8 mouse cellular contexts compared by ENCODE assay signal in the genomic region with DNA sequence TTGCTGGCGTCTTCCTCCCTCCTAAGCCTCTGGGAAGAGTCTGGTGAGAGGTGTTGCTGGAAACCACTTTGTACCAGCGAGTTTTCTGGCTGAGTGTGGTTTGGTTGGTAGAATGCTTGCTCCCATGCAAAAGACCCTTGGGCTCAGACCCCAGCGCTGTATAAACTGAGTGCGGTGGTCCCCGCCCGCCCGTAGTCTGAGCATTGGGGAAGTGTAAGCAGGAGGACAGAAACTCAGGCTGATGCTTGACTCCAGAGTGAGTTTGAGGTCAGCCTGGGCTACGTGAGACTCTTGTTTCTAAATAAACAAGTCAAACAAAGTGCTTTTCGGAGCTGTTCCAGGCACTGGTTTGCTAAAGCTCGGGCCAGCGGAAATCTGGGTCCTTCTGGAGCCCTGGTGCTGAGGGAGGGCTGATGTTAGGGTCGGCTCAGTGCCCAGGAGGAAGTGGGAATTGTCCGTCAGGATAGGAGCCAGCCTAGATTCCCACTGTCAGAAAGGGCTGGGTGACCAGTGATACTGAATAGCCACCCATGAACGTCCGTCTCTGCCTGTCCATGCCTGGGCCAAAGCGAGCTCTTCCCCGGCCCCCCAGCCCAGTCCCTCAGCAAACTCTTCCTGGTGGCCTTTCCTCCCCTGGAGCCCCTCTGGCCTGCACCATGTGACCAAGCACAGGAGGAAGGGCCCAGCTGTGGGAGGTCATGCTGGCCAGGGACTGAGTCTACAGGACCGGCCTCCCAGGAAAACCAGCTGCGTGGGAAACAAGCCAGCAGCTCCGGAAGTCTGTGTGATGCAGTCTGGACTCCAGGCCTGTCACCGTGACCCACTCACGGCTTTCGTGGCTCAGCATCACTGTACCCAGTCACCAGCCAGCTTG.
DNase-seq lines count a peak whose midpoint lies in the region; ATAC-seq and TF ChIP-seq lines count a peak whose summit lies in the region.

No protein-coding gene starts in this region.

- WGBS in embryonic facial prominence, embryonic 13.5 days: 63% methylated on average over 23 of the region's 23 CpGs
- 56% methylated on average over 23 of the region's 23 CpGs for WGBS in heart, embryonic 13.5 days
- 34% methylated on average over 23 of the region's 23 CpGs for WGBS in kidney, embryonic 15.5 days

- H3K9me3 ChIP-seq in embryonic facial prominence, embryonic 13.5 days: no peaks in the 10 kb centered on the region
- H3K9me3 ChIP-seq in heart, embryonic 13.5 days: no peaks in the 10 kb centered on the region
- no peaks in the 10 kb centered on the region for H3K9me3 ChIP-seq in kidney, embryonic 15.5 days (replicated peaks)

- 0 out of 2 replicates have a peak, but pooled peaks cover 3% of the 10 kb centered on the region for H3K36me3 ChIP-seq in embryonic facial prominence, embryonic 13.5 days
- H3K36me3 ChIP-seq in heart, embryonic 13.5 days: no peaks in the 10 kb centered on the region
- H3K36me3 ChIP-seq in kidney, embryonic 15.5 days: no peaks in the 10 kb centered on the region

- H3K27me3 ChIP-seq in embryonic facial prominence, embryonic 13.5 days: no peaks in the 10 kb centered on the region
- H3K27me3 ChIP-seq in heart, embryonic 13.5 days (replicated peaks): no peaks in the 10 kb centered on the region
- no peaks in the 10 kb centered on the region for H3K27me3 ChIP-seq in kidney, embryonic 15.5 days

- peak overlapping the region; percentile 49 for H3K9ac ChIP-seq in embryonic facial prominence, embryonic 13.5 days
- peak overlapping the region; percentile 55 for H3K9ac ChIP-seq in heart, embryonic 13.5 days
- H3K9ac ChIP-seq in kidney, embryonic 15.5 days: no peak overlapping the region

- H3K4me1 ChIP-seq in embryonic facial prominence, embryonic 13.5 days: peaks cover 96% of the 10 kb centered on the region
- H3K4me1 ChIP-seq in heart, embryonic 13.5 days: peaks cover 100% of the 10 kb centered on the region
- H3K4me1 ChIP-seq in kidney, embryonic 15.5 days: peaks cover 100% of the 10 kb centered on the region

- H3K4me3 ChIP-seq in layer of hippocampus, adult 2 months: no peak overlapping the region
- no peak overlapping the region for H3K4me3 ChIP-seq in embryonic facial prominence, embryonic 13.5 days
- H3K4me3 ChIP-seq in heart, embryonic 13.5 days: no peak overlapping the region
- H3K4me3 ChIP-seq in kidney, embryonic 15.5 days (replicated peaks): no peak overlapping the region

- DNase-seq in layer of hippocampus, adult 2 months (ENCODE audit: low spot score in 2 of 2): no peak
- DNase-seq in layer of hippocampus, postnatal 36 days: no peak
- DNase-seq in lung, postnatal 25 days (ENCODE audit: low spot score): peak; percentile 88
- DNase-seq in layer of hippocampus, postnatal 14 days (ENCODE audit: low spot score in 2 of 2): no peak

- TF ChIP-seq CTCF in layer of hippocampus, adult 2 months (conservative IDR thresholded peaks at IDR 0.05): no peak

- ATAC-seq in embryonic facial prominence, embryonic 13.5 days (ENCODE audit: insufficient number of reproducible peaks, insufficient read depth, low FRiP score, low TSS enrichment, low read depth): no peak
- ATAC-seq in heart, embryonic 13.5 days (ENCODE audit: extremely low read depth, insufficient number of reproducible peaks, low FRiP score, low TSS enrichment): no peak
- peak; percentile 45 for ATAC-seq in kidney, embryonic 15.5 days (replicated peaks; ENCODE audit: low FRiP score)
- ATAC-seq in monocyte, adult 5-6 weeks (replicated peaks; ENCODE audit: insufficient number of reproducible peaks, low FRiP score, low TSS enrichment, poor library complexity, severe bottlenecking): no peak

- H3K27ac ChIP-seq in layer of hippocampus, adult 2 months: peak overlapping the region; percentile 61
- peak overlapping the region; percentile 81 for H3K27ac ChIP-seq in embryonic facial prominence, embryonic 13.5 days
- H3K27ac ChIP-seq in heart, embryonic 13.5 days (replicated peaks): peak overlapping the region; percentile 73
- H3K27ac ChIP-seq in kidney, embryonic 15.5 days: peak overlapping the region; percentile 88

- peak overlapping the region; percentile 9; the same call in 1 of the 2 replicates for H3K4me2 ChIP-seq in embryonic facial prominence, embryonic 13.5 days
- peak overlapping the region; percentile 20; the same call in 1 of the 2 replicates for H3K4me2 ChIP-seq in heart, embryonic 13.5 days
- H3K4me2 ChIP-seq in kidney, embryonic 15.5 days: peak overlapping the region; percentile 14
